9 mouse cellular contexts compared by ENCODE assay signal in the genomic region with DNA sequence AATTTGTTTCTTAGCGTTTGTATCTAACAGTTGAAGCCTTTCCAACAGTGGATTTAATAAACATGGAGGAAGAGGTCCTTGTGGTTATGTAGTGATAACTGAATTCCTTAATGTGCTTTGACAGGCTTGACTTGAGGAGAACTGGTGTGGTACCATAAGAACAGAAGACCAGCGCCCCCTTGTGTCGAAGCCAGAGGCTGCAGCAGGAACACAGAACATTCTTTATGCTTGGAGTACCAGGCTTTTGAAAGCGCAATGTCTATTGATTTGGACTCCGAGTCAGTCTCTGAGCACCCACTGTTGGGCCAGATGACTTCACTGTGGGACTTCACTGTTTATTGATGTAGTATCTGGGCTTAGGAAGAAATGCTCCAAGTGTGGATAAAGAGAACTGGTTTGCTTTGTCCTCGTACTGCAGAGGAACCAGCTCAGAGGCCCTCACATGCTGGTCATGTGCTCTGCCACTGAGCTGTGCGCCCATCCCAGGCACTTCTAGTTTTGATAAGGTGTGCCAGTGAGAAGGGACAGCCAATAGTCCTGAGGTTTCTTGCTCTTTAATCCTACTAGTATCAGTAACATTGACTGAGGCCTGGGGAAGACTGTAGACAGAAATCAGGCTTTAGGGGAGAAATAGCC. TPM values are rescaled to one million over a fixed set of nuclear protein-coding genes. Genes with fewer than 3 reads are reported as not detected.
DNase-seq lines count a peak whose midpoint lies in the region; ATAC-seq and TF ChIP-seq lines count a peak whose summit lies in the region.
"Had no signal": no experiment of that assay in that cellular context is flagged by ENCODE, and none has a peak within 500 bp of the region (broad histone marks: within the 10 kb centered on the region; RNA-seq: fewer than 3 reads in every experiment).

No protein-coding gene starts in this region.

- H3K27me3 ChIP-seq in forebrain, embryonic 16.5 days (replicated peaks; ENCODE audit: control insufficient read depth, insufficient read depth, low read length), result no peaks in the 10 kb centered on the region
- no peaks in the 10 kb centered on the region for H3K27me3 ChIP-seq in hindbrain, embryonic 11.5 days (ENCODE audit: control insufficient read depth, insufficient read depth, low read length)
- H3K27me3 ChIP-seq in lung, postnatal 0 days (replicated peaks; ENCODE audit: insufficient read depth, low read length), result no peaks in the 10 kb centered on the region

- no peak overlapping the region for H3K4me2 ChIP-seq in forebrain, embryonic 16.5 days (ENCODE audit: low read length)
- no peak overlapping the region for H3K4me2 ChIP-seq in hindbrain, embryonic 11.5 days (replicated peaks; ENCODE audit: low read depth, low read length)
- H3K4me2 ChIP-seq in lung, postnatal 0 days (replicated peaks; ENCODE audit: low read depth, low read length), result no peak overlapping the region

- in situ Hi-C loops in ES-E14 (cut with MboI; ENCODE audit: low sequenced_read_pairs in 2 of 2, unreplicated experiment in 2 of 2), result no loop called here

- no peak overlapping the region for H3K4me3 ChIP-seq in ES-E14 (ENCODE audit: insufficient read depth in 1 of 2, low read depth in 1 of 2, low read length in 2 of 2, poor library complexity in 1 of 2, severe bottlenecking in 1 of 2)
- no peak overlapping the region for H3K4me3 ChIP-seq in forebrain, embryonic 16.5 days (replicated peaks; ENCODE audit: low read length)
- no peak overlapping the region for H3K4me3 ChIP-seq in hindbrain, embryonic 11.5 days (ENCODE audit: low read depth, low read length)
- no peak overlapping the region for H3K4me3 ChIP-seq in lung, postnatal 0 days (ENCODE audit: low read depth, low read length)

- no peak for TF ChIP-seq EP300 in lung, postnatal 0 days (IDR thresholded peaks at IDR 0.05)

- no peak overlapping the region for H3K27ac ChIP-seq in ES-E14 (ENCODE audit: insufficient read depth, low read depth, low read length, poor library complexity, severe bottlenecking)
- H3K27ac ChIP-seq in forebrain, embryonic 16.5 days (ENCODE audit: low read length), result no peak overlapping the region
- H3K27ac ChIP-seq in hindbrain, embryonic 11.5 days (ENCODE audit: low read depth, low read length), result no peak overlapping the region
- H3K27ac ChIP-seq in lung, postnatal 0 days (ENCODE audit: low read length), result no peak overlapping the region
- H3K27ac ChIP-seq: macrophage had no signal

- H3K9ac ChIP-seq in ES-E14 (ENCODE audit: insufficient read depth, low read depth, low read length, poor library complexity, severe bottlenecking), result no peak overlapping the region
- no peak overlapping the region for H3K9ac ChIP-seq in forebrain, embryonic 16.5 days (replicated peaks; ENCODE audit: low read depth, low read length)
- no peak overlapping the region for H3K9ac ChIP-seq in hindbrain, embryonic 11.5 days (ENCODE audit: low read depth, low read length)
- no peak overlapping the region for H3K9ac ChIP-seq in lung, postnatal 0 days (replicated peaks; ENCODE audit: low read depth)

- H3K9me3 ChIP-seq in ES-E14 (ENCODE audit: control insufficient read depth, insufficient read depth, low read depth, low read length), result no peaks in the 10 kb centered on the region
- no peaks in the 10 kb centered on the region for H3K9me3 ChIP-seq in forebrain, embryonic 16.5 days (ENCODE audit: control insufficient read depth, low read length)
- no peaks in the 10 kb centered on the region for H3K9me3 ChIP-seq in hindbrain, embryonic 11.5 days (ENCODE audit: control insufficient read depth, low read length)
- no peaks in the 10 kb centered on the region for H3K9me3 ChIP-seq in lung, postnatal 0 days (ENCODE audit: low read length)

- peak; percentile 88 for DNase-seq in ES-E14 (ENCODE audit: low read depth, low spot score)
- DNase-seq in c-Kit-positive CD71-positive TER-119-negative erythroid progenitor cells, embryonic 14.5 days (ENCODE audit: low read depth), result peak; percentile 82
- peak; percentile 94 for DNase-seq in hindbrain, embryonic 11.5 days (ENCODE audit: low spot score)
- peak; percentile 95 to 96 for DNase-seq in layer of hippocampus, postnatal 10 days (ENCODE audit: low spot score in 2 of 2)
- peak; percentile 88 for DNase-seq in lung, postnatal 0 days (ENCODE audit: low spot score)
- DNase-seq in retina, adult 2 months (ENCODE audit: low read depth, low spot score), result peak; percentile 64
- peak; percentile 88 for DNase-seq in thymus, postnatal 14 days

- H3K36me3 ChIP-seq in ES-E14 (ENCODE audit: control insufficient read depth, insufficient read depth, low read length, poor library complexity, severe bottlenecking), result no peaks in the 10 kb centered on the region
- no peaks in the 10 kb centered on the region for H3K36me3 ChIP-seq in forebrain, embryonic 16.5 days (ENCODE audit: control insufficient read depth, insufficient read depth)
- no peaks in the 10 kb centered on the region for H3K36me3 ChIP-seq in hindbrain, embryonic 11.5 days (ENCODE audit: control insufficient read depth, insufficient read depth, low read length)
- no peaks in the 10 kb centered on the region for H3K36me3 ChIP-seq in lung, postnatal 0 days (ENCODE audit: insufficient read depth, low read length)

- ATAC-seq in forebrain, embryonic 16.5 days, result peak; percentile 86
- ATAC-seq in hindbrain, embryonic 11.5 days (ENCODE audit: low FRiP score), result peak; percentile 53
- peak; percentile 81 for ATAC-seq in lung, postnatal 0 days

- peaks cover 0 to 4% of the 10 kb centered on the region in 2 experiments; a peak in 1 of 4 replicates for H3K4me1 ChIP-seq in ES-E14 (ENCODE audit: control insufficient read depth in 2 of 2, insufficient read depth in 2 of 2, low read length in 2 of 2, poor library complexity in 1 of 2)
- H3K4me1 ChIP-seq in forebrain, embryonic 16.5 days (replicated peaks; ENCODE audit: control insufficient read depth, insufficient read depth, low read length), result no peaks in the 10 kb centered on the region
- H3K4me1 ChIP-seq in hindbrain, embryonic 11.5 days (replicated peaks; ENCODE audit: control insufficient read depth, insufficient read depth, low read length), result no peaks in the 10 kb centered on the region
- no peaks in the 10 kb centered on the region for H3K4me1 ChIP-seq in lung, postnatal 0 days (ENCODE audit: insufficient read depth, low read depth, low read length)

- 30% methylated on average over 7 of the region's 7 CpGs for WGBS in forebrain, embryonic 16.5 days
- 40% methylated on average over 7 of the region's 7 CpGs for WGBS in hindbrain, embryonic 11.5 days
- 31% methylated on average over 7 of the region's 7 CpGs for WGBS in lung, postnatal 0 days

- peak; percentile 97 for TF ChIP-seq CTCF in lung, postnatal 0 days (IDR thresholded peaks at IDR 0.05)

TF ChIP-seq in ES-E14, 5 proteins besides CTCF, POLR2A, EP300 and RAD21:
- TF ChIP-seq CHD2 (IDR thresholded peaks at IDR 0.05; ENCODE audit: low read depth, low read length) (no peak), HCFC1 (IDR thresholded peaks at IDR 0.05; ENCODE audit: borderline replicate concordance, insufficient read depth, low read length) (no peak), ZC3H11A (IDR thresholded peaks at IDR 0.05; ENCODE audit: borderline replicate concordance, low read depth, low read length) (peak; percentile 59; the same call in 1 of the 2 replicates)

RNA-seq across cellular contexts. Expression of a gene that starts 7.8 kb away (rescaled TPM):
- 160 and 178 TPM in 2 replicates for total RNA-seq in ES-E14 (2012; rRNA removed)
- 113 and 119 TPM in 2 replicates for polyA plus RNA-seq in forebrain, embryonic 16.5 days (2015; fragmentation: Nextera tagmentation; extraction: Ambion mirVana)
- polyA plus RNA-seq in hindbrain, embryonic 11.5 days (2014; fragmentation: Nextera tagmentation; extraction: Ambion mirVana), result 235 and 239 TPM in 2 replicates
- total RNA-seq in layer of hippocampus, postnatal 10 days (2021), result 10 to 100 TPM; 18.4 to 20.5 TPM
- polyA plus RNA-seq in lung, postnatal 0 days (2015; fragmentation: Nextera tagmentation; extraction: Ambion mirVana), result 78.3 and 79.5 TPM in 2 replicates

RNA-seq across cellular contexts. Expression of a gene that starts 38.4 kb away (rescaled TPM):
- total RNA-seq in ES-E14 (2012; rRNA removed), result 199 and 237 TPM in 2 replicates
- 283 and 286 TPM in 2 replicates for polyA plus RNA-seq in forebrain, embryonic 16.5 days (2015; fragmentation: Nextera tagmentation; extraction: Ambion mirVana)
- 322 and 328 TPM in 2 replicates for polyA plus RNA-seq in hindbrain, embryonic 11.5 days (2014; fragmentation: Nextera tagmentation; extraction: Ambion mirVana)
- 100 to 1,000 TPM; 183 to 193 TPM for total RNA-seq in layer of hippocampus, postnatal 10 days (2021)
- polyA plus RNA-seq in lung, postnatal 0 days (2015; fragmentation: Nextera tagmentation; extraction: Ambion mirVana), result 232 and 259 TPM in 2 replicates

RNA-seq across cellular contexts. Expression of a gene that starts 39.1 kb away (rescaled TPM):
- total RNA-seq in ES-E14 (2012; rRNA removed), result 34.9 and 40.3 TPM in 2 replicates
- 30.1 and 37.3 TPM in 2 replicates for polyA plus RNA-seq in forebrain, embryonic 16.5 days (2015; fragmentation: Nextera tagmentation; extraction: Ambion mirVana)
- polyA plus RNA-seq in hindbrain, embryonic 11.5 days (2014; fragmentation: Nextera tagmentation; extraction: Ambion mirVana), result 45.7 and 45.8 TPM in 2 replicates
- 10 to 100 TPM; 20.7 to 22.1 TPM for total RNA-seq in layer of hippocampus, postnatal 10 days (2021)
- 15.4 and 16.1 TPM in 2 replicates for polyA plus RNA-seq in lung, postnatal 0 days (2015; fragmentation: Nextera tagmentation; extraction: Ambion mirVana)
